Mouse (Mus musculus): ENCODE results near the gene Tigar. TPM values are rescaled to one million over a fixed set of nuclear protein-coding genes. Genes with fewer than 3 reads are reported as not detected.

Tigar gene
- total and polyA plus RNA-seq, 3 experiments: 3.2 to 5.6 TPM; not detected in 1

GRCm38 (mm10) chr6:127153972-127154707, 44.8 kb upstream of the Tigar start:
- Histone ChIP-seq H3K36me3 (ENCODE audit: control insufficient read depth in 1 of 2, insufficient read depth in 2 of 2, low read length in 2 of 2) (no peaks in the 10 kb centered on the region; a peak in 1 of 4 replicates), H3K9ac (ENCODE audit: control insufficient read depth, low read depth, low read length, poor library complexity, severe bottlenecking) (peak overlapping the region; percentile 93), H3K79me2 (ENCODE audit: control insufficient read depth, insufficient read depth, low read length, poor library complexity) (peaks cover 19% of the 10 kb centered on the region), H3K4me1 (ENCODE audit: control insufficient read depth in 1 of 2, insufficient read depth in 2 of 2, low read length in 2 of 2) (peaks cover 0 to 10% of the 10 kb centered on the region in 2 experiments; a peak in 2 of 4 replicates), H3K9me3 (replicated peaks; ENCODE audit: insufficient read depth, low read length) (no peaks in the 10 kb centered on the region), H3K4me3 (ENCODE audit: control insufficient read depth in 1 of 2, insufficient read depth in 1 of 2, low read depth in 2 of 2, low read length in 2 of 2) (peak overlapping the region; percentile 40 to 63), H3K27ac (ENCODE audit: control insufficient read depth, low read depth, low read length) (no peak overlapping the region), H3K27me3 (ENCODE audit: control insufficient read depth in 1 of 2, insufficient read depth in 2 of 2, low read length in 2 of 2) (peaks cover 14 to 25% of the 10 kb centered on the region in 2 experiments)
- no peak for TF ChIP-seq TAL1 (IDR thresholded peaks at IDR 0.05; ENCODE audit: low read length)
- TF ChIP-seq RCOR1 (IDR thresholded peaks at IDR 0.05; ENCODE audit: low read depth, low read length): no peak
- no peak for TF ChIP-seq ZMIZ1 (IDR thresholded peaks at IDR 0.05; ENCODE audit: low read depth, low read length)
- TF ChIP-seq RAD21 (IDR thresholded peaks at IDR 0.05; ENCODE audit: low read depth, low read length): no peak
- no peak for TF ChIP-seq HCFC1 (IDR thresholded peaks at IDR 0.05; ENCODE audit: low read depth, low read length)
- no peak for TF ChIP-seq MYB (IDR thresholded peaks at IDR 0.05; ENCODE audit: low read depth, low read length)
- no peak for TF ChIP-seq NELFE (IDR thresholded peaks at IDR 0.05; ENCODE audit: low read depth, low read length)
- no peak for TF ChIP-seq MAX (IDR thresholded peaks at IDR 0.05; ENCODE audit: low read length)
- TF ChIP-seq MAZ (IDR thresholded peaks at IDR 0.05; ENCODE audit: low read depth, low read length): no peak
- TF ChIP-seq JUND (IDR thresholded peaks at IDR 0.05; ENCODE audit: low read depth, low read length): no peak
- no peak for TF ChIP-seq EP300 (IDR thresholded peaks at IDR 0.05; ENCODE audit: low read depth in 1 of 2, low read length in 2 of 2)
- TF ChIP-seq SMC3 (IDR thresholded peaks at IDR 0.05; ENCODE audit: low read depth, low read length): no peak
- TF ChIP-seq CTCF (IDR thresholded peaks at IDR 0.05 in 2 of 3, conservative IDR thresholded peaks at IDR 0.05 in 1 of 3; ENCODE audit: control insufficient read depth in 1 of 3, insufficient read depth in 1 of 3, low read depth in 2 of 3, low read length in 3 of 3, poor library complexity in 1 of 3, severe bottlenecking in 1 of 3): no peak
- TF ChIP-seq KAT2A (conservative IDR thresholded peaks at IDR 0.05; ENCODE audit: low read depth, low read length): no peak
- TF ChIP-seq MEF2A (IDR thresholded peaks at IDR 0.05; ENCODE audit: extremely low read depth, insufficient replicate concordance, low read depth, low read length, poor library complexity, severe bottlenecking): no peak
- DNase-seq (ENCODE audit: low read depth, low spot score): peak; percentile 54

GRCm38 (mm10) chr6:127153296-127153800, 44.0 kb upstream of the Tigar start:
- Histone ChIP-seq H3K36me3 (ENCODE audit: control insufficient read depth in 1 of 2, insufficient read depth in 2 of 2, low read length in 2 of 2) (peaks cover 0 to under 1% of the 10 kb centered on the region in 2 experiments; a peak in 1 of 4 replicates), H3K4me1 (ENCODE audit: control insufficient read depth in 1 of 2, insufficient read depth in 2 of 2, low read length in 2 of 2) (peaks cover 0 to 10% of the 10 kb centered on the region in 2 experiments; a peak in 2 of 4 replicates), H3K27me3 (ENCODE audit: control insufficient read depth in 1 of 2, insufficient read depth in 2 of 2, low read length in 2 of 2) (peaks cover 14 to 25% of the 10 kb centered on the region in 2 experiments), H3K4me3 (ENCODE audit: control insufficient read depth in 1 of 2, insufficient read depth in 1 of 2, low read depth in 2 of 2, low read length in 2 of 2) (peak overlapping the region; percentile 40 to 63), H3K9me3 (replicated peaks; ENCODE audit: insufficient read depth, low read length) (no peaks in the 10 kb centered on the region), H3K9ac (ENCODE audit: control insufficient read depth, low read depth, low read length, poor library complexity, severe bottlenecking) (peak overlapping the region; percentile 93), H3K79me2 (ENCODE audit: control insufficient read depth, insufficient read depth, low read length, poor library complexity) (peaks cover 27% of the 10 kb centered on the region), H3K27ac (ENCODE audit: control insufficient read depth, low read depth, low read length) (no peak overlapping the region)
- peak; percentile 68 for DNase-seq (ENCODE audit: low read depth, low spot score)
- TF ChIP-seq TCF12 (IDR thresholded peaks at IDR 0.05; ENCODE audit: low read depth, low read length) (0 out of 2 replicates have a peak, but pooled peaks have one; percentile 32), RCOR1 (IDR thresholded peaks at IDR 0.05; ENCODE audit: low read depth, low read length) (no peak), SIN3A (IDR thresholded peaks at IDR 0.05; ENCODE audit: low read length) (peak; percentile 53; the same call in 1 of the 2 replicates), ETS1 (IDR thresholded peaks at IDR 0.05; ENCODE audit: low read depth, low read length) (0 out of 2 replicates have a peak, but pooled peaks have one; percentile 16), MAFK (IDR thresholded peaks at IDR 0.05; ENCODE audit: borderline replicate concordance, low read depth, low read length) (no peak), POLR2A (IDR thresholded peaks at IDR 0.05; ENCODE audit: control insufficient read depth in 1 of 2, insufficient read depth in 1 of 2, low read depth in 1 of 2, low read length in 2 of 2, poor library complexity in 1 of 2) (peak in 1 of 2 experiments; percentile 26; a peak in 1 of 4 replicates), MAX (IDR thresholded peaks at IDR 0.05; ENCODE audit: low read length) (peak; percentile 92), MYC (IDR thresholded peaks at IDR 0.05; ENCODE audit: low read depth, low read length) (peak; percentile 85), USF1 (IDR thresholded peaks at IDR 0.05; ENCODE audit: low read depth, low read length) (peak; percentile 52), UBTF (IDR thresholded peaks at IDR 0.05; ENCODE audit: borderline replicate concordance, insufficient read depth, low read depth, low read length) (no peak), BHLHE40 (IDR thresholded peaks at IDR 0.05; ENCODE audit: borderline replicate concordance, low read depth, low read length) (peak; percentile 53; the same call in 1 of the 2 replicates), MXI1 (IDR thresholded peaks at IDR 0.05; ENCODE audit: low read depth, low read length) (peak; percentile 92), RAD21 (IDR thresholded peaks at IDR 0.05; ENCODE audit: low read depth, low read length) (no peak)
